Mouse (Mus musculus) hindbrain, embryonic 16.5 days (tissue): ENCODE measurements at regions not wholly inside any gene's neighbourhood (a gene's known extent, or its start where the extent isn't known, plus 50 kb on each side); places are given as distances from the start of the nearest gene placed in this dataset.

ENCODE experiments used
- ATAC-seq: fragments of 200-750 bp; cut with Nextera tagmentation; 2 replicates; pipeline ENCODE4 v1.8.0; 2017; ENCODE audit warnings: moderate TSS enrichment, moderate library complexity
- H3K27ac ChIP-seq: fragments of 300-500 bp; sonication (generic); 2 replicates; pipeline ENCODE4 v1.5.1; 2014; ENCODE audit warnings: low read depth, mild to moderate bottlenecking, control low read depth, low read length, moderate library complexity
- H3K27me3 ChIP-seq: fragments of 300-500 bp; sonication (generic); replicated peaks from 2 replicates; pipeline ENCODE4 v1.6.1; 2014; ENCODE audit warnings: low read length; ENCODE audit not compliant: control insufficient read depth, insufficient read depth
- H3K36me3 ChIP-seq: fragments of 300-500 bp; sonication (generic); 2 replicates; pipeline ENCODE4 v1.6.1; 2014; ENCODE audit warnings: mild to moderate bottlenecking, low read length, moderate library complexity, mixed read lengths; ENCODE audit not compliant: control insufficient read depth, insufficient read depth
- H3K4me1 ChIP-seq: fragments of 300-500 bp; sonication (generic); 2 replicates; pipeline ENCODE4 v1.6.1; 2014; ENCODE audit warnings: low read depth, low read length; ENCODE audit not compliant: control insufficient read depth, insufficient read depth
- H3K4me2 ChIP-seq: fragments of 300-500 bp; sonication (generic); 2 replicates; pipeline ENCODE4 v1.6.1; 2014; ENCODE audit warnings: mild to moderate bottlenecking, low read length, control low read depth, moderate library complexity
- H3K4me3 ChIP-seq: fragments of 300-500 bp; sonication (generic); 2 replicates; pipeline ENCODE4 v1.5.1; 2014; ENCODE audit warnings: mild to moderate bottlenecking, low read length, control low read depth, moderate library complexity
- H3K9ac ChIP-seq: fragments of 300-500 bp; sonication (generic); 2 replicates; pipeline ENCODE4 v1.6.1; 2014; ENCODE audit warnings: low read depth, mild to moderate bottlenecking, control low read depth, low read length, moderate library complexity
- H3K9me3 ChIP-seq: fragments of 300-500 bp; sonication (generic); 2 replicates; pipeline ENCODE4 v1.6.1; 2014; ENCODE audit warnings: mild to moderate bottlenecking, low read length, moderate library complexity; ENCODE audit not compliant: control insufficient read depth
- WGBS: fragments of 180-500 bp; shearing (Covaris S2); extraction: QIAGEN DNeasy Blood & Tissue Kit; methylation state at CpG from one replicate; pipeline ENCODE4 v1.1.7; 2014; 5-methylcytosine and 5-hydroxymethylcytosine counted together

DNA sequence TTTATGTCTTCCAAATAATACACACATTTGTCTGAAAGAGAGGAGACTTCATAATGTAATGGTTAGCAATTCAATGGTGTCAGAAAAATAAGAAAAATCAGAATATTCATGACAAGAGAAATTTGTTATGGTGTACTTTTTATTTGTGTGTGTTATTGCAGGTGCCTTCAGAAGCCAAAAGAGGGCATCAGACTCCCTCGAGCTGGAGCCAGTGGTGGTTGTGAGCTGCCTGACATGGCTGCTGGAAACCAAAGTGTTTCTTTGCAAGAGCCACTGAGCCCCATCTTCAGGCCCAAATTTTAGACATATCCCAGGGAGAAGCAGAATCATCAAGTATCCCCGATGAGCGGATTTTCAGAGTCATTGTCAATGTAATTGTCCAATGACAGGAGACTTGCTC lies 81.9 kb downstream of the Tm2d3 start:
- no peaks in the 10 kb centered on the region for H3K36me3 ChIP-seq
- H3K9ac ChIP-seq, result no peak overlapping the region
- H3K27me3 ChIP-seq, result no peaks in the 10 kb centered on the region
- H3K4me2 ChIP-seq, result no peak overlapping the region
- H3K4me1 ChIP-seq, result no peaks in the 10 kb centered on the region
- H3K4me3 ChIP-seq, result no peak overlapping the region
- no peaks in the 10 kb centered on the region for H3K9me3 ChIP-seq
- 81% methylated on average over 3 of the region's 3 CpGs for WGBS
- ATAC-seq, result no peak
- H3K27ac ChIP-seq, result no peak overlapping the region

DNA sequence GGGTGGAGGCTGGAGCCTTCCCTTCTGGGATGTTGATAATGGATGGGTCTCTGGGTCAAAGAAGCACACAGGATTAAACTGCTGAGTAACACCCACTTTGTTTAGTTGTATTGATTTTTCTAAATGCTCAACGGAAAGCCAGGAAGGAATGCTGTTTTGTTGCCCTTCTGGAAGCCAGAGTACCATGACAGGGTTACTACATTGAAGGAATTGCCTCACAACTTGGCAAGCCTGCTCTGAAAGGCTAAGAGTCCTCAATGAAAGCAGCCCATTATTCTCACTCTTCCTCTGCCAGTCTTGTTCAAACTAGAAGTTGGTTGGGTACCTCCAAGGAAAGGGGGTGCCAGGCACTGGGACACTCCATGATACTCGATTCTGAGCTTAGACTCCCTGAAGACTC lies 83.0 kb downstream of the Tm2d3 start:
- no peak overlapping the region for H3K4me3 ChIP-seq
- H3K27me3 ChIP-seq, result no peaks in the 10 kb centered on the region
- no peak overlapping the region for H3K27ac ChIP-seq
- no peaks in the 10 kb centered on the region for H3K9me3 ChIP-seq
- no peak overlapping the region for H3K9ac ChIP-seq
- H3K36me3 ChIP-seq, result no peaks in the 10 kb centered on the region
- no peaks in the 10 kb centered on the region for H3K4me1 ChIP-seq
- WGBS, result 69% methylated on average over 2 of the region's 2 CpGs
- no peak for ATAC-seq
- H3K4me2 ChIP-seq, result no peak overlapping the region

DNA sequence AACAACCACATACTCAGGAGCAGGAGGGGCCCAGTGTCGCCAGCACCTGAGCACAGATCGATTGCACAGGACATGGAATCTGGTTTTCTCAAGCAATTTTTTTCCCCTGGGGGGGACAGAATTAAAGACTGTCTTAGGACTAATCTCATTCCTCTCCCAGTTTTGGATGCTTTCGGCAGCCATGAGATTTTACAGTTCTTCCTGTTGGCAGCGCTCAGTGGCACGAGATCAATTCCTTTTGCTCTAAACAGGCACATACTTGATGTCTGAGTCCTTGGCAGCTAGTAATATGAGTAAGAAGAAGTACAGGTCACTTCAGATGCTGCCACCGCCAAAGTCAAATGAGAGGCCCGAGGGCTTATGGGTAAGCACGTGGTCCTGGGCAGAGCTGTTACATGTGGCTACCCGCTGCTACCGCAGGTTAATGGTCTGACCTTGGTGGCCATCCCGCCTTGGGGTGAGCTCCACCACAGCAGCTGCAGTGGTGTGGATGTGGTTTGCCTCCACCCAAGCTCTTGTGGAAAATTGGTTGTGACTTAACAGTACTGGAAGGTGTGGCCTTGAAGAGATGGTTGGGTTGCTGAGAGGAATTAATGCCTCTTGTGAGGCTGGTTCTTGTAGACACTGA lies 83.5 kb downstream of the Tm2d3 start:
- ATAC-seq, result no peak

DNA sequence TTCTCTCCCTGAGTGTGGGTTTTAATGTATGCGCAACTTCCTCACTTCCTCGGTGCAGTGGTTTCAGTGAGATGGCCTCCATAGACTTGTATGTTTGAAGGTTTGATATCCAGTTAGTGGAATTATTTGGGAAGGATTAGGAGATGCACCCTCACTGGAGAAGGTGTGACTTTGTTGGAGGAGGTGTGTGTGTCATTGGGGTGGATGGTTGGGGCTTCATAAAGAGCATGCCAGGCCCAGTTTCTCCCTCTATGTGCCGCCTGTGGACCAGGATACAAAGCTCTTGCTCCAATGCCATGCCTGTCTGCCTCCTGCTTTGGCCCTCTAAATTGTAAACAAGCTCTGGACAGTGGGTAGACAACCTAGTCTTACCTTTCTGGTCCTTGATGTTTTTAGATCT lies 84.0 kb downstream of the Tm2d3 start:
- WGBS, result 98% methylated on average over 3 of the region's 3 CpGs
- ATAC-seq, result no peak
- no peaks in the 10 kb centered on the region for H3K36me3 ChIP-seq

More for the DNA sequence above, 83.5 kb downstream of the Tm2d3 start:
- Histone ChIP-seq H3K27me3 (no peaks in the 10 kb centered on the region), H3K4me1 (no peaks in the 10 kb centered on the region), H3K4me2 (no peak overlapping the region), H3K27ac (no peak overlapping the region), H3K9me3 (no peaks in the 10 kb centered on the region), H3K4me3 (no peak overlapping the region), H3K9ac (no peak overlapping the region), H3K36me3 (no peaks in the 10 kb centered on the region)
- WGBS, result 96% methylated on average over 11 of the region's 11 CpGs

DNA sequence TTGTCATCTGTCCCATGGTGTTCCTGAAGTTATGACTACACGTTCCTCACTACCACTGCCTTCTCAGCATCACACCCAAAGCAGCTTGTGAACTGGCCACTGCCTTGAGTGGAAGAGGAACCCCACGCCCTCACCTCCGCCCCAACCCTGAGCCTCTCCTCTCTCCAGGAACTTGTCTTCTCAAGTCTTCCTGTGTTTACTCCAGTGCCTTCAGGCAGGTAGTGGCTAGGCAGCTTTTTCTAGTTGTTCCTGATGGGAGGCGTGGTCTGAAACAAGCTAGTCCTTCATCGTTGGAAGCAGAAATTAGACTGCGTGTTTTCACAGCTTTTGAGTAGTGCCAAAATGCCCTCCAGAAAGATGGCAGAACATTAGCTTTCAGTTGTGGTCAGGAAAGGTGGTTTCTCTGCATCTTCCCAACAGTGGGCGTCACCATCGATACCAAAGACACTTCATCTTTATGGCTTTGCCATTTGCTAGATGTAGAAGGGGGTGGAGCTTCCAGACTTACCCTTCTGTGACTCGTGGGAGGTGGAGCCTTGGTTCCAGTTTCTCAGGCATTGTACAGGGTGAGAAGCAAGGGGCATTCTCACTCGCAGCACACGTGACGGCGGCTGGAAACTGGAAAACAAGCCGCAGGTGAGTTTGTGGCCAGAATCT lies 81.7 kb upstream of the Pcsk6 start:
- Histone ChIP-seq H3K27me3 (no peaks in the 10 kb centered on the region), H3K27ac (no peak overlapping the region), H3K4me3 (no peak overlapping the region), H3K9me3 (no peaks in the 10 kb centered on the region), H3K4me1 (0 out of 2 replicates have a peak, but pooled peaks cover 2% of the 10 kb centered on the region), H3K9ac (no peak overlapping the region), H3K36me3 (no peaks in the 10 kb centered on the region), H3K4me2 (no peak overlapping the region)
- ATAC-seq, result no peak
- WGBS, result 83% methylated on average over 14 of the region's 14 CpGs

More for the DNA sequence above, 84.0 kb downstream of the Tm2d3 start:
- no peak overlapping the region for H3K4me3 ChIP-seq
- no peaks in the 10 kb centered on the region for H3K4me1 ChIP-seq
- no peak overlapping the region for H3K27ac ChIP-seq
- H3K4me2 ChIP-seq, result no peak overlapping the region
- H3K9me3 ChIP-seq, result no peaks in the 10 kb centered on the region
- H3K9ac ChIP-seq, result no peak overlapping the region
- no peaks in the 10 kb centered on the region for H3K27me3 ChIP-seq

DNA sequence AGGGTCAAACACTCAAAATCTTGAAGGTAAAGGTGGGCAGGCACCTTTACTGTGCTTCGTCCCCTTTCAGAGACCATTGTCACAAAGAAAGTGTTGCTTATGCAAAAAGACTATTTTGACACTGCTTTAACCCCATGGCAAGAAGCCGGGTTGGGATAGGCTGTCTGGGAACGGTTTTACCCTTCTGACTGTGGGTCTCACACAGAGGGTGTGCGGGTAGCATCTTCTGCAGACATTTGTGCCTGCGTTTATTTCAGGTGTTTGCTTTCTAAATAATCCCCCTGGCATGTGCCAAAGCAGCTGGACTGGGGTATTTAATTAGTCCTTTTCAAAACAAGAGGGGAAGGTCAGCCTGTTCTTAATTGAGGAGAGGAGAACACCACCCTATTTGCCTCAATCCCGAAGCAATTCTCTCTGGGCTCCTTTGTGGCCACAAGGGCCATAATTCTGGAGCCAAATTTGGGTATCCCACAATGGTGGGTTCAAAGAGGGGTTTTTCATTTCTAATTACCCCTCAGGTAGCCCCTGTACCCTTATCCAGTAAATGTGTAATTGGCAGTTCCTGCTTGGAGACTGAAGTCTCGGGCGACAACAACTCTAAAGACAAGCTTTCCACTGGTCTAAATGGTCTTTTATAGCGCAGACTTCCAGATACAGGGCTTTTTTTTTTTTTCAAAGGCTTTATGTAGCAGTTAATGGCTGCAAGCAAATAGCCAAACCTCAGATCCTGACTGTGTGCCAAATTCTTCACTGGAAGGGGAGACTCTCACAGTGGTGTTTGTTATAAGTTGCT lies 80.8 kb upstream of the Pcsk6 start:
- ATAC-seq, result no peak
- no peaks in the 10 kb centered on the region for H3K36me3 ChIP-seq
- no peaks in the 10 kb centered on the region for H3K27me3 ChIP-seq
- no peak overlapping the region for H3K9ac ChIP-seq
- 57% methylated on average over 9 of the region's 9 CpGs for whole genome bisulfite sequencing
- H3K9me3 ChIP-seq, result no peaks in the 10 kb centered on the region
- 0 out of 2 replicates have a peak, but pooled peaks cover 2% of the 10 kb centered on the region for H3K4me1 ChIP-seq
- no peak overlapping the region for H3K27ac ChIP-seq
- no peak overlapping the region for H3K4me3 ChIP-seq
- no peak overlapping the region for H3K4me2 ChIP-seq

DNA sequence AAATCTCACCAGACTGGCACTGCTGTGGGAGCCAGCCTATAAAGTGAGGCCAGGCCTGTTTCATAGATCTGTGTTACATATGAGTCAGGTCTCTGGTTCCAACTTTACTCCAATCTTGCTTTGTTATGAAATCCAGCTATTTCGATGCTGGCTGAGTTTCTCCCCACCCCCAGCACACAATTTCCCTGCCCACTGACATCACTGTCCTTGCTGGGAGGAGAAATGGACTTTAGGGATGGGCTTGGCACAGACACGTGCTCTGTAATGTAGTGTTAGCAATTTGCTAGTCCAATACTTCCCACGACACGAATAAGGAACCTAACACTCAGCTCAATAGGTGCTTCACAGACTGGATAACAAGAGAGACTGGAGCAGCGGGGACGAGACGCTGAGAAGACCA lies 79.5 kb upstream of the Pcsk6 start:
- Histone ChIP-seq H3K9ac (no peak overlapping the region), H3K9me3 (no peaks in the 10 kb centered on the region), H3K27me3 (no peaks in the 10 kb centered on the region), H3K4me2 (no peak overlapping the region), H3K27ac (no peak overlapping the region), H3K4me3 (no peak overlapping the region), H3K4me1 (0 out of 2 replicates have a peak, but pooled peaks cover 2% of the 10 kb centered on the region), H3K36me3 (no peaks in the 10 kb centered on the region)
- 86% methylated on average over 7 of the region's 7 CpGs for whole genome bisulfite sequencing
- no peak for ATAC-seq

DNA sequence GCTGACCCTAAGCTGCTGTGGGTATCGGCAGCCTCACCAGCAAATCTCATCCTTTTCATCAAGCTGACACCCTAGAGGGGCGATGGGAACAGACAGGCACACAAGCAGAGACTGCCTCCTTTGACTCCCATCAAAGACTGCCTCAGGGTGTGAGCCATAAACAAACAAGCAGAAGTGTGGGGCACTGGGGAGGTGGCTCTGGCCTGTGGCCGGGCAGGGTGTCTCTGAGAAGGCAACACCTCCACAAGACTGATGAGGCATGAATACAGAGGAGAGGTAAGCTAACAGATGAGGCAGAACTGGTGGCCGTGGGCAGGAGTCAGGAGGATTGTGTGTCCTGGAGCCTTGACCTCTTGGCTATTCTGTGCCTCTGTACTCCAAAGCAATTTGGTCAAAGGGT lies 77.8 kb upstream of the Pcsk6 start:
- Histone ChIP-seq H3K4me1 (0 out of 2 replicates have a peak, but pooled peaks cover 2% of the 10 kb centered on the region), H3K36me3 (no peaks in the 10 kb centered on the region), H3K27me3 (no peaks in the 10 kb centered on the region), H3K4me2 (no peak overlapping the region), H3K4me3 (no peak overlapping the region), H3K9me3 (no peaks in the 10 kb centered on the region), H3K9ac (no peak overlapping the region), H3K27ac (no peak overlapping the region)
- WGBS, result 54% methylated on average over 4 of the region's 4 CpGs
- no peak for ATAC-seq

DNA sequence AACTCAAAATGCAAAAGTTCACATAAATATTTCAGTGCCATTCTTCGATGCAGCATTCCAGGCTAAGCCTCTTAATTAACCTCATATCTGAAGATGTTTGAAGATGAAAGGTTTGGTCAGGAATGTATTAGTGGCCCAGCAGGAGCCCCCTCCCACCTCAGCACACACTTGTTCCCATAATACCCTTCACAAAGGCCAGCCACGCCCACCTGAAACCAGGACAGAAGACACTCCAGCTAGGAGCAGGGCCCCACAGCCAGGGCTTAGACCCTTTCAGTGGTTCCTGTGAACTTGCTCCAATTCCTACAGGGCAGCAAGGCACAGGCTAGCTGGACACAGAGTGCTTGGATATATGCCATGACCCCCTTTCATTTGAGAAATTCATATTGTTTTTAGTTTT lies 74.6 kb upstream of the Pcsk6 start:
- WGBS, result 45% methylated on average over 2 of the region's 2 CpGs

More for the DNA sequence above, 74.6 kb upstream of the Pcsk6 start:
- ATAC-seq, result no peak
- Histone ChIP-seq H3K27ac (no peak overlapping the region), H3K27me3 (no peaks in the 10 kb centered on the region), H3K4me2 (no peak overlapping the region), H3K9me3 (no peaks in the 10 kb centered on the region), H3K9ac (no peak overlapping the region), H3K36me3 (no peaks in the 10 kb centered on the region), H3K4me3 (no peak overlapping the region), H3K4me1 (no peaks in the 10 kb centered on the region)
